Mouse (Mus musculus): ENCODE data around the gene Rpl36al. TPM values are rescaled to one million over a fixed set of nuclear protein-coding genes. Genes with fewer than 3 reads are reported as not detected.

The Rpl36al gene
- total RNA-seq (2021) = 100 to 1,000 TPM; 505 to 610 TPM
- long read RNA-seq, experiment 1, transcript Rpl36al-201 (2 exons, 526 nt) = major isoform, 68 of 70 reads
- long read RNA-seq, experiment 1, partial matches to known transcripts = 0 of 70 reads
- long read RNA-seq, experiment 1, other reads (novel, unspliced or antisense) = 0 of 70 reads
- long read RNA-seq, experiment 2, transcript Rpl36al-201 (2 exons, 526 nt) = major isoform, 353 of 366 reads
- long read RNA-seq, experiment 2, transcript Rpl36al-202 (1 exons, 1,276 nt) = minor isoform, 10 of 366 reads
- long read RNA-seq, experiment 2, partial matches to known transcripts = 0 of 366 reads
- long read RNA-seq, experiment 2, other reads (novel, unspliced or antisense) = 3 of 366 reads

GRCm38 (mm10) chr12:69183583-69184308 is at the start of gene Rpl36al, which contains the start of gene Mgat2:
Gene Rpl36al (minus strand): TSS chr12:69184083.
Gene Mgat2 (plus strand): TSS chr12:69184157.
- peak; percentile 97 to 99 for DNase-seq (ENCODE audit: low spot score in 2 of 2)

- peak in 1 of 2 experiments; percentile 28 for DNase-seq (ENCODE audit: low spot score in 2 of 2)
Observed at GRCm38 (mm10) chr12:69229251-69229650, 45.4 kb upstream of the Rpl36al start.

GRCm38 (mm10) chr12:69227776-69228466 is 44.0 kb upstream of the Rpl36al start, which contains the start of gene Pole2:
Gene Pole2 (minus strand): TSS chr12:69228195.
- DNase-seq (ENCODE audit: low spot score in 2 of 2) = peak; percentile 89 to 90

- DNase-seq (ENCODE audit: low spot score in 2 of 2) = no peak
Observed at GRCm38 (mm10) chr12:69220613-69221277, 36.9 kb upstream of the Rpl36al start.

- DNase-seq (ENCODE audit: low spot score in 2 of 2) = no peak
Observed at GRCm38 (mm10) chr12:69216587-69216986, 32.7 kb upstream of the Rpl36al start.

GRCm38 (mm10) chr12:69215000-69215785 is 31.3 kb upstream of the Rpl36al start:
- DNase-seq (ENCODE audit: low spot score in 2 of 2) = peak; percentile 12 to 37

GRCm38 (mm10) chr12:69214393-69214792 is 30.5 kb upstream of the Rpl36al start:
- no peak for DNase-seq (ENCODE audit: low spot score in 2 of 2)

- no peak for DNase-seq (ENCODE audit: low spot score in 2 of 2)
Observed at GRCm38 (mm10) chr12:69213186-69213777, 29.4 kb upstream of the Rpl36al start.

GRCm38 (mm10) chr12:69211057-69211456 is 27.2 kb upstream of the Rpl36al start:
- DNase-seq (ENCODE audit: low spot score in 2 of 2) = no peak

GRCm38 (mm10) chr12:69210056-69210979 is 26.4 kb upstream of the Rpl36al start:
- DNase-seq (ENCODE audit: low spot score in 2 of 2) = no peak

- DNase-seq (ENCODE audit: low spot score in 2 of 2) = no peak
Observed at GRCm38 (mm10) chr12:69208520-69208919, 24.6 kb upstream of the Rpl36al start.

GRCm38 (mm10) chr12:69207926-69208325 is 24.0 kb upstream of the Rpl36al start:
- no peak for DNase-seq (ENCODE audit: low spot score in 2 of 2)

GRCm38 (mm10) chr12:69207396-69207795 is 23.5 kb upstream of the Rpl36al start:
- DNase-seq (ENCODE audit: low spot score in 2 of 2) = no peak

GRCm38 (mm10) chr12:69204052-69204833 is 20.4 kb upstream of the Rpl36al start, which contains the start of gene Gm49384:
Gene Gm49384 (minus strand): TSS chr12:69204267.
- DNase-seq (ENCODE audit: low spot score in 2 of 2) = no peak

- no peak for DNase-seq (ENCODE audit: low spot score in 2 of 2)
Observed at GRCm38 (mm10) chr12:69198985-69199384, 15.1 kb upstream of the Rpl36al start.

GRCm38 (mm10) chr12:69198164-69198535 is 14.3 kb upstream of the Rpl36al start, which contains the start of gene Dnaaf2:
Gene Dnaaf2 (minus strand): TSS chr12:69198429.
- DNase-seq (ENCODE audit: low spot score in 2 of 2) = peak; percentile 61 to 74

GRCm38 (mm10) chr12:69197378-69198163 is 13.7 kb upstream of the Rpl36al start:
- DNase-seq (ENCODE audit: low spot score in 2 of 2) = peak; percentile 56 to 63
